Mouse (Mus musculus): Measurements from ENCODE around the gene Mvb12b.

- TF ChIP-seq CTCF (IDR thresholded peaks at IDR 0.05; ENCODE audit: insufficient read depth, low read length) (no peak), POLR2A (IDR thresholded peaks at IDR 0.05; ENCODE audit: borderline replicate concordance, extremely low read depth, low read depth, low read length) (no peak)
Observed at GRCm38 (mm10) chr2:33884623-33885263, 3.0 kb downstream of the Mvb12b start.
